ENCODE assay signal across 17 mouse cellular contexts in genomic region chr11:47508047-47508446, GRCm38 (mm10).
DNase-seq lines count a peak whose midpoint lies in the region; ATAC-seq and TF ChIP-seq lines count a peak whose summit lies in the region.
"Had no signal": no experiment of that assay in that cellular context is flagged by ENCODE, and none has a peak within 500 bp of the region (broad histone marks: within the 10 kb centered on the region; RNA-seq: fewer than 3 reads in every experiment).

No protein-coding gene starts in this region.

- no peak for ATAC-seq in forebrain, postnatal 0 days
- ATAC-seq: inflammation-experienced regulatory T-cells, adult 6 months had no signal

- H3K4me1 ChIP-seq in forebrain, postnatal 0 days (ENCODE audit: insufficient read depth), result no peaks in the 10 kb centered on the region
- H3K4me1 ChIP-seq: forebrain, embryonic 12.5 days; hindbrain, embryonic 12.5 days; liver, embryonic 13.5 days; lung, embryonic 15.5 days had no signal

- no peaks in the 10 kb centered on the region for H3K9me3 ChIP-seq in forebrain, postnatal 0 days (ENCODE audit: low read length)
- H3K9me3 ChIP-seq: forebrain, embryonic 12.5 days; hindbrain, embryonic 12.5 days; liver, embryonic 13.5 days; lung, embryonic 15.5 days had no signal

- WGBS in forebrain, postnatal 0 days, result 55% methylated on average over 6 of the region's 6 CpGs

- no peaks in the 10 kb centered on the region for H3K36me3 ChIP-seq in forebrain, postnatal 0 days (ENCODE audit: insufficient read depth)
- H3K36me3 ChIP-seq: forebrain, embryonic 12.5 days; hindbrain, embryonic 12.5 days; liver, embryonic 13.5 days; lung, embryonic 15.5 days had no signal

- H3K4me2 ChIP-seq in forebrain, postnatal 0 days (ENCODE audit: low read depth), result no peak overlapping the region
- H3K4me2 ChIP-seq: forebrain, embryonic 12.5 days; hindbrain, embryonic 12.5 days; liver, embryonic 13.5 days; lung, embryonic 15.5 days had no signal

- DNase-seq in cerebellum, adult 9-11 months, result peak; percentile 2
- DNase-seq in cerebellum, adult 11-12 months, result no peak
- DNase-seq in left cerebral cortex, postnatal 10 days (ENCODE audit: extremely low spot score in 1 of 2, low spot score in 2 of 2), result peak; percentile 5 to 15
- no peak for DNase-seq in left cerebral cortex, adult 8-10 months (ENCODE audit: low spot score in 2 of 2)
- peak; percentile 4 for DNase-seq in right cerebral cortex, postnatal 4 days
- no peak for DNase-seq in right cerebral cortex, postnatal 14 days
- DNase-seq in forebrain, postnatal 0 days, result no peak
- DNase-seq in heart, postnatal 36 days, result no peak
- DNase-seq: adrenal gland, postnatal 14 days; gastrocnemius, postnatal 25 days; kidney, adult 9 months; liver, embryonic 13.5 days; thymus, adult 2 months had no signal

- H3K27ac ChIP-seq in forebrain, postnatal 0 days (ENCODE audit: low read depth, low read length), result no peak overlapping the region
- H3K27ac ChIP-seq: forebrain, embryonic 12.5 days; hindbrain, embryonic 12.5 days; liver, embryonic 13.5 days; lung, embryonic 15.5 days had no signal

- no peak overlapping the region for H3K9ac ChIP-seq in forebrain, postnatal 0 days
- H3K9ac ChIP-seq: forebrain, embryonic 12.5 days; hindbrain, embryonic 12.5 days; liver, embryonic 13.5 days; lung, embryonic 15.5 days had no signal

- H3K4me3 ChIP-seq in forebrain, postnatal 0 days (ENCODE audit: low read depth, low read length), result no peak overlapping the region
- H3K4me3 ChIP-seq: forebrain, embryonic 12.5 days; hindbrain, embryonic 12.5 days; liver, embryonic 13.5 days; lung, embryonic 15.5 days had no signal

- no peak for TF ChIP-seq CTCF in forebrain, postnatal 0 days (IDR thresholded peaks at IDR 0.05; ENCODE audit: low read depth)

- H3K27me3 ChIP-seq in forebrain, postnatal 0 days (ENCODE audit: insufficient read depth, low read length), result no peaks in the 10 kb centered on the region
- H3K27me3 ChIP-seq: forebrain, embryonic 12.5 days; hindbrain, embryonic 12.5 days; liver, embryonic 13.5 days; lung, embryonic 15.5 days had no signal

- intact Hi-C loops in left cerebral cortex, postnatal 10 days (cut with DNase I), result no loop called here
- intact Hi-C loops in heart, postnatal 36 days (cut with DNase I), result no loop called here

Comparison
In these comparisons a context has a peak if more than half of its experiments do, and no peak if none do; other contexts are left out.
1. DNase-seq: peak in cerebellum, adult 9-11 months (single experiment), left cerebral cortex, postnatal 10 days (2 of 2) and right cerebral cortex, postnatal 4 days (single experiment); none in cerebellum, adult 11-12 months (single experiment), left cerebral cortex, adult 8-10 months (0 of 2), right cerebral cortex, postnatal 14 days (single experiment), forebrain, postnatal 0 days (single experiment) and heart, postnatal 36 days (0 of 2).